Mouse (Mus musculus) layer of hippocampus, postnatal 25 days (tissue): ENCODE results near the gene 4933416C03Rik. TPM values are rescaled to one million over a fixed set of nuclear protein-coding genes. Genes with fewer than 3 reads are reported as not detected.

Experiments
- DNase-seq, 2 experiments: peaks; one replicate each; pipeline ENCODE4 v3.0.0; 2022; ENCODE audit warnings: mixed read lengths in 2 of 2, low spot score in 1 of 2; ENCODE audit errors: extremely low spot score in 1 of 2
- total RNA-seq, 2 experiments: library from RNA; stranded (reverse); gene quantifications; 2 replicates each; pipeline ENCODE4 v1.2.3; 2021

4933416C03Rik gene
- not detected for total RNA-seq

DNA sequence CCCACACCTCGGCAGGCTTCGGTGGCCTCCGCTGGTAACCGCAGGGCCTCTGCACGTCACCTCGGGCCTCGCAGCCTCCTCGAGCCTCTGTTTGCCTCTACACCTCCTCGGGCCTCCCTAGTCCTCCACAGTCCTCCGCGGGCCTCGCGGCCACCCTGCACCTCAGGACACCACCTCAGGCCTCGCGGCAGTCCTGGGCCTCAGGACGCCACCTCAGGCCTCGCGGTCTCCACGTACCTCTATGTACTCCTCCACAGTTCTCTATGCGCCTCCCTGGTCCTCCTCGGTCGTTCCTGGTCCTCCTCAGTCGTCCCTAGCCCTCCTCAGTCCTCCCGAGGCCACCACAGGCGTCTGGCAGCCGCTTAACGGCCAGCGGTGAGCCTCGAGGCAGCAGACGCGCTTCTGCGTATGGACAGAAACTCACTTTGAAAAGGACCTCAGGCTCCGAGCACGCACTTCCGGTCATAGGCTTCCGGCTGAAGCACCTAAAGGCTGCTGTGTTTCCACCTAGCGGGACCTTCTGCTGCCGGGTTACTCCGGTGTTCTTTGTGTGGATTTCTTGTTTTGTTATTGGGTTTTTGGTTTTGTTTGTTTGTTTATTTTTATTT, at the start of gene 4933416C03Rik:
4933416C03Rik (minus strand) TSS at position 51 of the 608 bp plus-strand sequence.
- DNase-seq, result no peak

DNA sequence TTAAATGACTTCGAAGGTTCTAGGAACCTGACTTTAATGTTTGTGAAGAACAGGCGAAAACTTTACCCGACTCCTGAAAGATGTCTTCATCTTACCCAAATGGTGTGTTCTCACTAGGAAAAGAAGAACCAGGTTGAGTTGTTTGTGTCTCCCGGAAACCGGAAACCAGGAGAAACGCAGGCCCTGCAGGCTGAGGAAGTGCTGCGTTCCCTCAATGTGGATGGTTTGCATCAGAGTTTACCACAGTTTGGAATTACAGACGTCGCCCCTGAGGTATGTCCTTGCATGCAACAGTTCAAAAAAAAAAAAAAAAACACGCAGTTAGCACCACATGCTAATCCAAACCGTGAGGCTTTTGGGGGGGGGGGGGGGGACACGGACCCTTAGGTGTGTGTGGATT, 48.6 kb upstream of the 4933416C03Rik start:
- DNase-seq, result no peak

DNA sequence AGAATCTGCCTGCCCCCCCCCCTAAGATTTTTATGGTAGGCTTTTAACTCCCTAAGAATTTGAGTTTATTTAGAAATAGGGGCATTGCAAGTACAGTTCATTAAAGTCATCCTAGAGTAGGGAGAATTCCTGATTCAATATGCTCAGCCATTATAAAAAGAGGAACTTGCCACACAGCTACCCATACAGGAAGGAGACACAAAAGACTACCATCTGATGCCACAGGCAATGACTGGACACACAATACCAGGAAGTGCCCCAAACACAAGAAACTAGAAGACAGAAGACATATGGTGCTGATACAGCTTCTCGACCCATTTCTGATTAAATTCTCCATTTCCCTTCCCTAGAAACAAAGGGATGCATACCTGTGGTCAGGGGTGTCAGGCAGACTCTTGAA, 43.0 kb upstream of the 4933416C03Rik start:
- no peak for DNase-seq

DNA sequence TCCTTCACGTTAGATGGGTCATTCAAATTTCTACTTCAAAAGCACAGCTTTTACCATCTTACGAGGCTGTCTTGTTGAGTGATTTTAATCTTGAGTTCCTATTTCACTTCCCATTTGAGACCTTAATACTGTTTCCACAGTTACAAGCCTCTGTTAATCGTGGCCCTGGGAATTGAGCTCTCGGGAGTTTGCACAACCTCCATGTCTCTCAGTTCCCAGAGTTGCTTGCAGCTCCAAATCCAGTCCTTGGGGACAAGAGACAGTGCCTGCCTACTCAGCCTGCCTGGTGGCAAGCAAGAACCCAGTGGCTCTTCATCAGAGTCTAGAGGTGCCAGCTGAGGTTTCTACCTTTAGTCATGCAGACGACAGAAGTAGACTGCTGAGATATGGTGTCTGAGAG, 41.0 kb upstream of the 4933416C03Rik start:
- no peak for DNase-seq

DNA sequence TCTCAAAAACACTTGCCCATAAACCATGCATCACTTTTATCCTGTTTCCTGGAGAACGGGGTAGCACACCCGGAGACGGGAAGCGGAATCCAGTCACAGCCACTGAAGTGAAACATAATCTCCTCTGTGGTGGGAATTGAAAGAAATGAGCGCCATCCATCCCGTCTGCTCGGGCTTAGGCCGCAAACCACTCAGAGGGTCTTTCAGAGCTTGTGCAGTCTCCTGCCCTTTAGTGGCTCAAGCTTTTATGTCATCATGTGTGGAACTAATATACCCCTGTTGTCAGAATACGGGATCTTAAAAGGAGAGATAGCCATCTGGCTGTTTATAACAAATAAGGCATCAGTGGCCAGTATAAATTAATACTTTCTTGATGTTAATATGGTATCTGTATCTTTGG, 32.4 kb upstream of the 4933416C03Rik start:
- DNase-seq, result no peak

DNA sequence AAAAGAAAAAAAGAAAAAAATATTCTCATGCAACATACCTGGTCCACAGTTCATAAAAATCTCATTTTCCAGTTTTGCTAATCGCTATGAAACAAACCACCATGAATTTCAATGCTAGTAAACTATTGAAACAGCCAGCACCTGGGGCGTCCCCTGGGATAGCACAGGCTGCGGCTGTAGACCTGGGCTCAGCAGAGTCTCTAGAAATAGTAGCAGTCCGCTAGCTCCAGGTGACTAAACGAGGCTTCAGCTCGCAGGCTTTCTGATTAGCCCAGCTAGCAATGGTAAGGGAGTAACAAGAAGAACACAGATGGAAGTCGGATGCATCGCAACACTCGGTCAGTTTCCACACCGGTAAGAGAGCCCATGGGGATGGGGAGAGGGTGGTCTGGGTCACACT, 30.0 kb upstream of the 4933416C03Rik start:
- no peak for DNase-seq

DNA sequence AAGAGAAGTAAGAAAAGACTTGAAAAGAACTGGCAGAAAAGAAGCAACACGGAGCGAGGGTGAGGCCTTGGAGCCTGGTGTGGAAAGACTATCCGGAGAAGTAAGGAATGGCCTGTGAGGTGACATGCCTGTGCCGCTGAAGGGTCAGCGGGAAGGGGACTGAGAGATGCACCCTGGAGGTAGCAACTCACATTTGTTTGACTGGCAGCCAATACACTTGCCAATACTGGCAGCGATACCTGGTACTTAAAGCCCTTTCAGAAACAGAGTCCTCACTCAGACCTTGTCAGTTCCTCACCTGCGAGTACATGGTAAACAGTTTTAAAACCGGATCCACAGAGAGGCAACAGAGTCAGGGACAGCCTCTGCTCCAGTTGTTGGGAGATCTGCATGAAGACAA, 26.5 kb upstream of the 4933416C03Rik start:
- no peak for DNase-seq

DNA sequence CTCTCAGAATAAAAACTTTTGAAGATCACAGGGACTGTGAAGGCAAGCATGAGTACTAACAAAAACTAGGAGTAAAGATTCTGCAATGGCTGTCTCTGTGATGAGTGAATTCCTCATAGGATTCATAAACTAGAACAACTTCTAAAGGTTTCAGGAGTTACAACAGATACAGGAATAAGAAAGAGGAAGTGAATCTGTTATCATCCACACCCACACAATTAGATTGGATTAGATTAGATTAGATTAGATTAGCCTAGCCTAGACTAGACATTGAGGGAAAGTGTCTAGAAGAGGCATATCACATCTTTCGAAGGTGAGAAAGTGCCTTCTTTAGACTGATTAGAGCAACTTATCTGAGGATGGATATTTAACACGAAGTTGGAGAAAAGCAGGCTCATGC, 21.5 kb upstream of the 4933416C03Rik start:
- DNase-seq, result no peak

DNA sequence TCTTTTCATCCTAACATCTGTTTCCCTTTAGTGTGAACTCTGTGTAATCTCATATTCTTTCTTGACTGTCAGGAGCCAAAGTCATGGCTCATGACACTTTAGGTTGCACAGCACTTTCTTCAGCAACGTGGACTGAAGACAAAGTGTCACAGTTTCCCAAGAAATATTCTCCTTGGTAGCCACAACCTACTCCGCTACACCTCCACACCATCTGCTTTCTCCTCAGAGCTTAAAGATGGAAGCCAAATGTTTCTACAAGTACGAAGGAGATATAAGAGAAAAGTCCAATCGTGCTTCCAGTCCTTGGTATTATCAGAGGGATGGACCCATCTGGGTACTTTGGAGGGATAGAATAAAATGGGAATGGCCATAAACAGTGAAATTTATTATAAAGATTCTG, 18.5 kb upstream of the 4933416C03Rik start:
- no peak for DNase-seq

DNA sequence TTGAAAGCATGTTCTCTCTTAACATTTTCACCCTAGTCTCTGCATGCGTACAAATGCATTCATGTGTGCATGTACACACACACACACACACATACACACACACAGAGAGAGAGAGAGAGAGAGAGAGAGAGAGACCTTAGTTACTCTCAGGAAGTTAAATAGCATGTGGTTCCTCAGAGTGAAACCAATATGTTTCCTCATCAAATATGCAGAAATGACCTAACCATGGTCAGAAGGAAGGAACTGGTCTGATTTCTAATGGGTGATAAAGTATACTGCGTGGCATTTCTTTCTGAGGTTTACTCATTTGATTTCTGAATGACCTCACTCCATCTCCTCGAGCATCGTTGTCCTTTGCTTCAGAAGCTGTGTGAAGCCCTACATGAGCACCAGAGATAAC, 17.5 kb upstream of the 4933416C03Rik start:
- no peak for DNase-seq

DNA sequence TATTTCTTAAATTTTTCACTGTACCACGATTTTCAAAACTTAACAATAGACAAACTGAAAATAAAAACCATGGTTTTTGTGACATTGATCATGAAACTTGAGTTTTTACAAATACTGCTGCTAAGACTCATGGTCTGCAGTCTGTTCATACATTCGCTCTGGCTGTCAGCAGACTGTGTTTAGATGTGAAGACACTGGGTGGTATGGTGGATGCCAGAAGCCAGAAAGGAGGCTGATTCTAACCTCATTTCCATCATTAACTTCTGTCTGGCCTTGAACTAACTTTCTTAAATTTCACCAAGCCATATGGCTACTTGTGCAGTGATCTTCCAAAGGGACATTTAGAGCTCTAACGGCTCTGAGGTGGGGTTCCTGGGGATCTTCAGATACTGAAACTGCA, 16.7 kb upstream of the 4933416C03Rik start:
- no peak for DNase-seq

DNA sequence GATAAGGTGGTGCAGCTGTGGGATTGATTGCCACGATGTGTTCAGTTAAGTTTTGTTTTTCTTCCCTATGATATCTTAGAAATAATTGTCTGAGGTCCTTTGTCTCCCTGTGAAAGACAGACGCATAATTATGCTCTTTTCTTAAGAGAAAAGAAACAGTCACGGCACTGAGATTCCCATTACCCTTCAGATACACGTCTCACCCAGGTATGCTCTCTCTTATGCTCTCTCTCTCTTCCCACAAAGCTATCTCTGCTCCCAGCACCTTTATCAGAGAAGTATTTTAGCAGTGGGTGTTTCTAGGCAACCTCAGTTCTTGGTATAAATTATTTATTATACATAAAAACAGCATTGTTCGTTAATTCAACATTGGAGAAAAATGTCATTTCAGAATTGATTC, 11.6 kb upstream of the 4933416C03Rik start:
- DNase-seq, result no peak

DNA sequence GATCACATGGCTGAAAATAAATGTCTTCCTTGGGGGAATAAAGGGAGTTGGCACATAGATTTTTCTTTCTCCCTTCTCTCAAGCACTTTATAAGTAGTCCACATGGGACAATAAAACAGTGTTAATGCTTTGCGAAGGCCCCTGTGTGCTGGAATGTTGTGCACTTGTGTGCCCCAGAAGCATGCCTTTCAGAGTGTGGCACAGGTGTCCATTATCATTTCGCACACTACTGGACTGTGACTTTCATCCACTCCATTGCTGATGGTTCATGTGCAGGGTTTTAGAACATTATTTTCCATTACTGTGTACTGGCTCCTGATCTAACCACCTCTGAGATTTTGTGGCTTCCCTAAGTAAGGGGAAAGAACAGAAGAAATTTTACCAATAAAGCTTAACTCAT, 10.1 kb upstream of the 4933416C03Rik start:
- DNase-seq, result no peak

DNA sequence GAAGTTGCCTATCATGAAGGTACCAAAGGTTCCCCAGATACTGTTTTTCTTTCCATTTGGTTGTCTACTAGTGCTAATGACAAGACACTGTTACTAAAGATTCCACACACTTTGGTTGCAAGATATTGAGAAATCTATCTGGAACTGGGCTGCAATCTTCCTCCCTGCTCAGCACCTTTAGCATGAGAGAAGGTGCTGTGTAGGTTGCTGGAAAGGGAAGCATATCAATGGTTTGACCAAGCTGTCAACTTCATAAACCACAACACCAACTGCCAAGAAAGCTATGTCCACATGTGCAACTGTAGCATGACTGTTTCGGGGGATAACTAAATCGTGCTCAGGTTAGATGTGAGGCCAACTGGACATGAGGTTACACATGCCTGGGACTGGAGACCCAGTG, 7.7 kb upstream of the 4933416C03Rik start:
- no peak for DNase-seq

DNA sequence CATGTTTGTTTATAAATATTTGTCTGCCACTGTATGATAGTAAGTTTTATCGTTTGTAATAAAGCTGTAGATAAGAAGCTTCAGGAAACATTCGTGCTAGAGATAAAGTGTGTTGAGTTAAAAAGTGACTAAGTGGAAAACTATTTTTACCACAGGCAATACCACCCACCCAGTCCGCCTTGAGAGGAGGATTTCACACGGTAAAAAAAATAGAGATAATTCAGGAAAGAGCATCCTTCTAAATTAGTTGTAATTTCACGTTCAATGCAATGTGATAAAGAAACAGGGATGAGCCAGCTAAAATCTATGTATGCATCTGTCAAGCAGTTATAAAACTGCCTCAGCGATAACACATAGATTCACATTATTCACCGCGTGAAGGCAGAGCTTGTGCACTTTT, 3.3 kb upstream of the 4933416C03Rik start:
- DNase-seq, result no peak

DNA sequence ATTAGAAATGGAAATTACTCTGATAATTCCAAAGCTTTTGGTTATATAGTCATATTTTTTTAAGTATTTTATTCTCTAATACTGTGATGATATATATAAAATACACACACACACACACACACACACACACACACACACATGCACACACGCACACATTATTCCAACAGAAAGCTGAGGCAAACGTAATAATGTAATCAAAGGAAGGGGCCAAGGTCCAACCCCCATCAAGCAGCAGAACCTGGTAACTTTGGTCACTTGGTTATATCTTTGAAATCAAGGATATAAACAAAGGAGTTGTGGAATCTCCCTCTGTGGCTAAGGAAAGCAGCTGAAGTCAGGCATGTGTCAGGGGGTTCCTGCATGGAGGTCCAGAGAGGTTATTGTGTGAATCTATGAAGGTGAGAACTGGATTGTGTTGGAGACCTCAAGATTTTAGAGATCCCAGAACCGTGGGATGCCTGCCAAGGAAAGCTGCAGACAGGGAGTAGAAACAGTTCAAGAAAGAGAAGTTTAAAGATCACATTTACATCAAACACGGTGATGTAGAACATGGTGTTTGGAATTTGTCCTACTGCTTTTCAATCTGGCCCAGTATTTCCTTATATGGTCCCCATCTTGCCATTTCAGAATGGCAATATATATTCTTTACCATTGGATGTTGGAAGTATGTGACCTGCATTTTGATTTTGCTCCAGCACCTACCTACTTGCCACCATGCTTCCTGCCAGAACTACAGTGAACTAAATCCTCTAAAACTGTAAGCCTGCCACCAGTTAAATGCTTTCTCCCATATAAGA, 2.4 kb upstream of the 4933416C03Rik start:
- DNase-seq, result no peak

DNA sequence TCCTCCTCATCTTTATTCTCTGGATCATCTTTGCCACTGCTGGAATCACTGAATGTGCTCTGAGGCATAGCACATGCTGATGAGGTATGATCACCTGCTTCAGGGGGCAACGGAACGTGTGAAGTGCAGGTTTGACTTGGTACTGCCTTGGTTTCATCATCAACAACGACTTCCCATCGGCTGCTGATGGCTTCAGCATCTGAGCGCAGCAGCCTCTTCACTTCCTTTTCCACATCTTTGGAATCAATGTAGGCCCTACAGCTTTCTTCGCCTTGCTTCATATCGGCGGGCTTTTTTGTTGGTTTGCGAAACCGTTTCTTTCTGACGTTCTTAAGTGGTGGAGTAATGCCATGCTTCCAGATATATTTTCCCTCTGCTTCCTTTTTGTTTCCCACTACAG, 849 bp downstream of the 4933416C03Rik start:
- no peak for DNase-seq

DNA sequence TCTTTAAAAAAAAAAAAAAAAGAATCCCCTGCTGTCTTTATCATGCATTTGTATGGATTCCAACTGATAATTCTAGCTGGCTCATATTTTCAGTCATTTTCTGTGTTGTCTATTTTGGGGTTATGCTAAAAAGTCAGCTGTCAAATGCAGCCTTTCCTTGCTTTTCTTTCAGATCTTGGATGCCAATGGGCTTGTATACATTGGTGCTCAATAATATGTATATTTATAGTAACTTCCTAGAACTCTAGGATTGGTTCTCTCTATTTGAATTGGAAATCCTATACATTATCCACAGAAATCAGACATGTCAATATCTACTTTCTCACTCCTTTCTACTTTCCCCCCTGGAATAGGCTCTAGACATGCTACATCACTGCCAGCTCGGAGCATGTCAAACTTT, 5.0 kb downstream of the 4933416C03Rik start:
- no peak for DNase-seq

DNA sequence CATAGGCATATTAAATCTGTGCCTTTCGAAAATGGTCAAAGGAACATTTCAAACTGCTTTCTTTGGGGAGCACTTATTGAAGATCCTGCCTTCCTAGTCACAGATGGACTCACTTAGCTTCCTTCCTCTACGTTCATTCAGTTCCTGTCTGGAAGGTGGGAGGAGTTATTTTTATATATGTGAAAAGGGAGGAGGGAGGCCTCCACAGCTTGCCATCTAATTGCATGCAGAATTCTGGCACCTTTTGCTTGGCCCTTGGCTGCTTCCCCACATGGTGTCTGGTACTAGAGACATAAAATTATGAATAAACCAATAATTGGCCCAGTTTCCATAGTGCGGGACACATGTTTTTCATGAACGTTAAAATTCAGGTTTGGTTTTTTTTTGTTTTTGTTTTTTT, 5.5 kb downstream of the 4933416C03Rik start:
- DNase-seq, result no peak

DNA sequence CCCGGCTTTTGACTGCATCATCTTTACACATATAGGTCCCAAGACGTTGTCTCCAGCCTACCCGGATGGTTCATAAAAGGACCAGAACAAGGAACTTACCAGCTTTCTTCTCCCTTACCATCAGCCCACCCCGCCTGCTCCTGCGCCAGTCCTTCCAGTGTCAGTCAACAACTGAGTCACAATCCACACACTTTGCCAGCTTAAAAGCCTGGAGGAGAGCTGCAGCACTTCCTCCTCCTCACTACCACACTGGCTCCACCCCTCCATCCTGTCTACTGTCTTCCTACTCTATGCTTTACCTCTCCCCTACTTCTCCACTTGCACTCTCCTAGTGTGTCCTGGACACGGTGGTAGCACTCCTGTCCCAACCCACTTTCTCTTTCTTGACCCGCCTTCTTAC, 15.2 kb downstream of the 4933416C03Rik start:
- no peak for DNase-seq

DNA sequence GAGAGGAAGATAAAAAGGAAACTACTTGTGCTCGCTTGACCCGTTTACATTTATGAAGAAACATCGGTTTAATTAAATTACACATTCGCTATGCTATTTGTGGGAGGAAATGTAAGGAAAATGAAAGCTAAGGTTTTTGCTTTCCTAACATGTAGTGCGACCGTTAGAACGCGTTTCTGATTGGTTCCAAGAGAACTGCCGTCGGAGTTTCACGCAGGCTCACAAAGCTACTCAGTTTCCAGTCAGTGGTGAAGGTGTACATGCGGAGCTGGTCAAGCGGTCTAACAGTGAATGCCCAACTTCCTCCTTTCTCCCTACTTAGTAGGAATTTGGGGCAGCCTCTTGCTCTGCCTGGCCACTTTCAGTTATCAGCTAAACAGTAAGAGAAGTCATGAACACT, 17.3 kb downstream of the 4933416C03Rik start:
- no peak for DNase-seq

DNA sequence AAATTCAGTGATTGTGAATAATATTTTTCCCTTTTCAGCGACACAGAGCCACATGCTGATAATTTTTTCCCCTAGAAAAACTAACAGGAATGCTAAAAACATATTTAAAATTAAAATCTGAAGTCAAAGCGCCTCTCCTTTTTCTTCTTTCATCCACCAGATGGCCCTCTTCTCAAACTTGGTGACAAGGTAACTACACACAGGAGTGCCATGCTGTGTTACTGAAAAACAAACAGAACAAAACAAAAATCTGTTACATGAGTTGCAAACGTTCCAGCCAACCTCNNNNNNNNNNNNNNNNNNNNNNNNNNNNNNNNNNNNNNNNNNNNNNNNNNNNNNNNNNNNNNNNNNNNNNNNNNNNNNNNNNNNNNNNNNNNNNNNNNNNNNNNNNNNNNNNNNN, 29.8 kb downstream of the 4933416C03Rik start:
- DNase-seq, result no peak
